Mouse (Mus musculus) c-Kit-negative CD71-positive TER-119-positive erythroid progenitor cells, embryonic 14.5 days (primary cell): ENCODE measurements around the gene 2610528A11Rik.
"Not testable (repeated sequence)": the region's sequence is repeated elsewhere in the genome, so short reads cannot be mapped to it uniquely, and the experiment has no call there.

ENCODE experiments used
- DNase-seq: peaks from one replicate; pipeline ENCODE4 v3.0.0-alpha.2; 2013; ENCODE audit warnings: low read depth, low spot score

Gene 2610528A11Rik

GRCm38 (mm10) chr14:37113922-37114321 is at the start of gene 2610528A11Rik:
TSS of gene 2610528A11Rik (minus strand) at chr14:37114022.
- no peak for DNase-seq

GRCm38 (mm10) chr14:37163277-37163956 is 49.6 kb upstream of the 2610528A11Rik start:
- peak; percentile 68 for DNase-seq

GRCm38 (mm10) chr14:37154391-37154790 is 40.6 kb upstream of the 2610528A11Rik start:
- DNase-seq, result no peak

- DNase-seq, result no peak
Measured at GRCm38 (mm10) chr14:37139051-37139710, 25.4 kb upstream of the 2610528A11Rik start.

GRCm38 (mm10) chr14:37137596-37137995 is 23.8 kb upstream of the 2610528A11Rik start:
- DNase-seq, result not testable (repeated sequence)

GRCm38 (mm10) chr14:37136110-37136509 is 22.3 kb upstream of the 2610528A11Rik start:
- no peak for DNase-seq

- no peak for DNase-seq
Measured at GRCm38 (mm10) chr14:37135671-37136070, 21.8 kb upstream of the 2610528A11Rik start.

- peak; percentile 97 for DNase-seq
Measured at GRCm38 (mm10) chr14:37135127-37135593, 21.3 kb upstream of the 2610528A11Rik start, which contains the start of gene Ghitm. TSS of gene Ghitm (minus strand) at chr14:37135272.

- DNase-seq, result peak; percentile 12
Measured at GRCm38 (mm10) chr14:37134304-37135126, 20.7 kb upstream of the 2610528A11Rik start.

GRCm38 (mm10) chr14:37127652-37128051 is 13.8 kb upstream of the 2610528A11Rik start:
- peak; percentile 22 for DNase-seq

- DNase-seq, result no peak
Measured at GRCm38 (mm10) chr14:37119233-37119632, 5.4 kb upstream of the 2610528A11Rik start.

- DNase-seq, result no peak
Measured at GRCm38 (mm10) chr14:37112931-37113330, 891 bp downstream of the 2610528A11Rik start.

- no peak for DNase-seq
Measured at GRCm38 (mm10) chr14:37111371-37111770, 2.5 kb downstream of the 2610528A11Rik start.

- no peak for DNase-seq
Measured at GRCm38 (mm10) chr14:37110456-37110855, 3.4 kb downstream of the 2610528A11Rik start.

- no peak for DNase-seq
Measured at GRCm38 (mm10) chr14:37109975-37110374, 3.8 kb downstream of the 2610528A11Rik start.

GRCm38 (mm10) chr14:37109460-37109859 is 4.4 kb downstream of the 2610528A11Rik start:
- no peak for DNase-seq

- DNase-seq, result no peak
Measured at GRCm38 (mm10) chr14:37105846-37106245, 8.0 kb downstream of the 2610528A11Rik start.

GRCm38 (mm10) chr14:37104747-37105146 is 9.1 kb downstream of the 2610528A11Rik start:
- DNase-seq, result no peak

- DNase-seq, result no peak
Measured at GRCm38 (mm10) chr14:37102484-37102883, 11.3 kb downstream of the 2610528A11Rik start.

- DNase-seq, result no peak
Measured at GRCm38 (mm10) chr14:37101531-37101930, 12.3 kb downstream of the 2610528A11Rik start.

GRCm38 (mm10) chr14:37097956-37098530 is 15.8 kb downstream of the 2610528A11Rik start, which contains the start of gene Cdhr1:
TSS of gene Cdhr1 (minus strand) at chr14:37098347.
- DNase-seq, result no peak
